Mouse (Mus musculus) E14TG2a.4 (cell line): ENCODE results near the gene Fabp7.

ENCODE experiments used
- CTCF ChIP-seq: conservative IDR thresholded peaks from 2 replicates; pipeline ENCODE4 v1.5.1; 2014; ENCODE audit warnings: low read length
- NANOG ChIP-seq: IDR thresholded peaks from 2 replicates; pipeline ENCODE4 v1.6.1; 2014; ENCODE audit warnings: borderline replicate concordance, low read length, mixed read lengths
- POU5F1 ChIP-seq: IDR thresholded peaks from 2 replicates; pipeline ENCODE4 v1.6.1; 2014; ENCODE audit warnings: low read length, borderline replicate concordance

- TF ChIP-seq CTCF (no peak), POU5F1 (no peak), NANOG (no peak)
Observed at GRCm38 (mm10) chr10:57835094-57835493, 50.4 kb downstream of the Fabp7 start.
